Mouse (Mus musculus): ENCODE data around the gene Casp12. TPM values are rescaled to one million over a fixed set of nuclear protein-coding genes. Genes with fewer than 3 reads are reported as not detected.
"Not testable (repeated sequence)": the region's sequence is repeated elsewhere in the genome, so short reads cannot be mapped to it uniquely, and the experiment has no call there.

Gene Casp12
- polyA plus RNA-seq, 1 experiment from 2014 or later: 8.4 TPM

- no peaks in the 10 kb centered on the region for H3K27me3 ChIP-seq (ENCODE audit: control insufficient read depth, insufficient read depth, low read length)
- H3K36me3 ChIP-seq (ENCODE audit: control insufficient read depth, insufficient read depth, low read length): no peaks in the 10 kb centered on the region
- H3K9me3 ChIP-seq (ENCODE audit: control insufficient read depth, low read depth, low read length): no peaks in the 10 kb centered on the region
- H3K4me2 ChIP-seq (replicated peaks; ENCODE audit: low read depth, low read length): no peak overlapping the region
- H3K4me1 ChIP-seq (ENCODE audit: control insufficient read depth, insufficient read depth, low read length): no peaks in the 10 kb centered on the region
- no peak overlapping the region for H3K4me3 ChIP-seq (ENCODE audit: low read depth, low read length)
- no peak overlapping the region for H3K9ac ChIP-seq (replicated peaks; ENCODE audit: low read depth, low read length)
- 0 out of 2 replicates have a peak, but pooled peaks have one; percentile 58 for ATAC-seq (ENCODE audit: insufficient number of reproducible peaks, insufficient read depth, low FRiP score, low read depth)
- no peak overlapping the region for H3K27ac ChIP-seq (ENCODE audit: low read length)
Measured at GRCm38 (mm10) chr9:5332441-5332840, 12.8 kb upstream of the Casp12 start.

- Histone ChIP-seq H3K4me2 (replicated peaks; ENCODE audit: low read depth, low read length) (no peak overlapping the region), H3K27me3 (ENCODE audit: control insufficient read depth, insufficient read depth, low read length) (no peaks in the 10 kb centered on the region), H3K36me3 (ENCODE audit: control insufficient read depth, insufficient read depth, low read length) (no peaks in the 10 kb centered on the region), H3K9ac (replicated peaks; ENCODE audit: low read depth, low read length) (no peak overlapping the region), H3K27ac (ENCODE audit: low read length) (no peak overlapping the region), H3K4me3 (ENCODE audit: low read depth, low read length) (no peak overlapping the region), H3K4me1 (ENCODE audit: control insufficient read depth, insufficient read depth, low read length) (no peaks in the 10 kb centered on the region), H3K9me3 (ENCODE audit: control insufficient read depth, low read depth, low read length) (no peaks in the 10 kb centered on the region)
- 88% methylated on average over 1 of the region's 1 CpGs for WGBS
- ATAC-seq (ENCODE audit: insufficient number of reproducible peaks, insufficient read depth, low FRiP score, low read depth): no peak
Measured at GRCm38 (mm10) chr9:5333422-5333821, 11.8 kb upstream of the Casp12 start.

- no peak overlapping the region for H3K4me2 ChIP-seq (replicated peaks; ENCODE audit: low read depth, low read length)
- 79% methylated on average over 1 of the region's 1 CpGs for WGBS
Measured at GRCm38 (mm10) chr9:5343092-5343491, 2.1 kb upstream of the Casp12 start.

GRCm38 (mm10) chr9:5344090-5344489 is 1.1 kb upstream of the Casp12 start:
- WGBS: 86% methylated on average over 4 of the region's 4 CpGs
- ATAC-seq (ENCODE audit: insufficient number of reproducible peaks, insufficient read depth, low FRiP score, low read depth): no peak
- Histone ChIP-seq H3K27ac (ENCODE audit: low read length) (no peak overlapping the region), H3K36me3 (ENCODE audit: control insufficient read depth, insufficient read depth, low read length) (no peaks in the 10 kb centered on the region), H3K4me1 (ENCODE audit: control insufficient read depth, insufficient read depth, low read length) (no peaks in the 10 kb centered on the region), H3K9me3 (ENCODE audit: control insufficient read depth, low read depth, low read length) (no peaks in the 10 kb centered on the region), H3K4me2 (replicated peaks; ENCODE audit: low read depth, low read length) (no peak overlapping the region), H3K9ac (replicated peaks; ENCODE audit: low read depth, low read length) (no peak overlapping the region), H3K27me3 (ENCODE audit: control insufficient read depth, insufficient read depth, low read length) (no peaks in the 10 kb centered on the region), H3K4me3 (ENCODE audit: low read depth, low read length) (no peak overlapping the region)

More at GRCm38 (mm10) chr9:5343092-5343491, 2.1 kb upstream of the Casp12 start:
- ATAC-seq (ENCODE audit: insufficient number of reproducible peaks, insufficient read depth, low FRiP score, low read depth): no peak
- H3K36me3 ChIP-seq (ENCODE audit: control insufficient read depth, insufficient read depth, low read length): no peaks in the 10 kb centered on the region
- H3K27me3 ChIP-seq (ENCODE audit: control insufficient read depth, insufficient read depth, low read length): no peaks in the 10 kb centered on the region
- H3K9ac ChIP-seq (replicated peaks; ENCODE audit: low read depth, low read length): no peak overlapping the region
- H3K4me3 ChIP-seq (ENCODE audit: low read depth, low read length): no peak overlapping the region
- no peaks in the 10 kb centered on the region for H3K4me1 ChIP-seq (ENCODE audit: control insufficient read depth, insufficient read depth, low read length)
- no peaks in the 10 kb centered on the region for H3K9me3 ChIP-seq (ENCODE audit: control insufficient read depth, low read depth, low read length)
- no peak overlapping the region for H3K27ac ChIP-seq (ENCODE audit: low read length)

GRCm38 (mm10) chr9:5347381-5347780 is 2.2 kb downstream of the Casp12 start:
- Histone ChIP-seq H3K9me3 (ENCODE audit: control insufficient read depth, low read depth, low read length) (no peaks in the 10 kb centered on the region), H3K4me1 (ENCODE audit: control insufficient read depth, insufficient read depth, low read length) (no peaks in the 10 kb centered on the region), H3K36me3 (ENCODE audit: control insufficient read depth, insufficient read depth, low read length) (no peaks in the 10 kb centered on the region), H3K27me3 (ENCODE audit: control insufficient read depth, insufficient read depth, low read length) (no peaks in the 10 kb centered on the region), H3K27ac (ENCODE audit: low read length) (no peak overlapping the region), H3K9ac (replicated peaks; ENCODE audit: low read depth, low read length) (no peak overlapping the region), H3K4me3 (ENCODE audit: low read depth, low read length) (no peak overlapping the region), H3K4me2 (replicated peaks; ENCODE audit: low read depth, low read length) (no peak overlapping the region)
- WGBS: 86% methylated on average over 4 of the region's 4 CpGs
- no peak for ATAC-seq (ENCODE audit: insufficient number of reproducible peaks, insufficient read depth, low FRiP score, low read depth)

- Histone ChIP-seq H3K27me3 (ENCODE audit: control insufficient read depth, insufficient read depth, low read length) (no peaks in the 10 kb centered on the region), H3K36me3 (ENCODE audit: control insufficient read depth, insufficient read depth, low read length) (no peaks in the 10 kb centered on the region), H3K27ac (ENCODE audit: low read length) (no peak overlapping the region), H3K9ac (replicated peaks; ENCODE audit: low read depth, low read length) (no peak overlapping the region), H3K4me2 (replicated peaks; ENCODE audit: low read depth, low read length) (no peak overlapping the region), H3K4me1 (ENCODE audit: control insufficient read depth, insufficient read depth, low read length) (no peaks in the 10 kb centered on the region), H3K9me3 (ENCODE audit: control insufficient read depth, low read depth, low read length) (no peaks in the 10 kb centered on the region), H3K4me3 (ENCODE audit: low read depth, low read length) (no peak overlapping the region)
- 74% methylated on average over 2 of the region's 2 CpGs for WGBS
- no peak for ATAC-seq (ENCODE audit: insufficient number of reproducible peaks, insufficient read depth, low FRiP score, low read depth)
Measured at GRCm38 (mm10) chr9:5353673-5354072, 8.4 kb downstream of the Casp12 start.

GRCm38 (mm10) chr9:5356801-5357200 is 11.6 kb downstream of the Casp12 start:
- H3K4me2 ChIP-seq (replicated peaks; ENCODE audit: low read depth, low read length): no peak overlapping the region
- H3K9me3 ChIP-seq (ENCODE audit: control insufficient read depth, low read depth, low read length): no peaks in the 10 kb centered on the region
- ATAC-seq (ENCODE audit: insufficient number of reproducible peaks, insufficient read depth, low FRiP score, low read depth): no peak
- no peaks in the 10 kb centered on the region for H3K36me3 ChIP-seq (ENCODE audit: control insufficient read depth, insufficient read depth, low read length)
- H3K27ac ChIP-seq (ENCODE audit: low read length): no peak overlapping the region
- H3K9ac ChIP-seq (replicated peaks; ENCODE audit: low read depth, low read length): no peak overlapping the region
- H3K4me1 ChIP-seq (ENCODE audit: control insufficient read depth, insufficient read depth, low read length): no peaks in the 10 kb centered on the region
- H3K27me3 ChIP-seq (ENCODE audit: control insufficient read depth, insufficient read depth, low read length): no peaks in the 10 kb centered on the region
- no peak overlapping the region for H3K4me3 ChIP-seq (ENCODE audit: low read depth, low read length)

GRCm38 (mm10) chr9:5393561-5393960 is 48.3 kb downstream of the Casp12 start:
- Histone ChIP-seq H3K27me3 (ENCODE audit: control insufficient read depth, insufficient read depth, low read length) (no peaks in the 10 kb centered on the region), H3K4me1 (ENCODE audit: control insufficient read depth, insufficient read depth, low read length) (no peaks in the 10 kb centered on the region), H3K27ac (ENCODE audit: low read length) (no peak overlapping the region), H3K36me3 (ENCODE audit: control insufficient read depth, insufficient read depth, low read length) (no peaks in the 10 kb centered on the region), H3K9ac (replicated peaks; ENCODE audit: low read depth, low read length) (no peak overlapping the region), H3K4me3 (ENCODE audit: low read depth, low read length) (no peak overlapping the region), H3K9me3 (ENCODE audit: control insufficient read depth, low read depth, low read length) (no peaks in the 10 kb centered on the region), H3K4me2 (replicated peaks; ENCODE audit: low read depth, low read length) (no peak overlapping the region)
- ATAC-seq (ENCODE audit: insufficient number of reproducible peaks, insufficient read depth, low FRiP score, low read depth): no peak

- not testable (repeated sequence) for H3K9me3 ChIP-seq (ENCODE audit: control insufficient read depth, low read depth, low read length); H3K9ac ChIP-seq (replicated peaks; ENCODE audit: low read depth, low read length); H3K4me2 ChIP-seq (replicated peaks; ENCODE audit: low read depth, low read length); H3K27me3 ChIP-seq (ENCODE audit: control insufficient read depth, insufficient read depth, low read length); H3K27ac ChIP-seq (ENCODE audit: low read length); H3K36me3 ChIP-seq (ENCODE audit: control insufficient read depth, insufficient read depth, low read length); H3K4me1 ChIP-seq (ENCODE audit: control insufficient read depth, insufficient read depth, low read length); ATAC-seq (ENCODE audit: insufficient number of reproducible peaks, insufficient read depth, low FRiP score, low read depth); H3K4me3 ChIP-seq (ENCODE audit: low read depth, low read length)
- 77% methylated on average over 5 of the region's 5 CpGs for whole genome bisulfite sequencing
Measured at GRCm38 (mm10) chr9:5395861-5396260, 50.6 kb downstream of the Casp12 start.

All from stomach, embryonic 14.5 days (tissue).